Mouse (Mus musculus) heart, adult 8-10 months (tissue): ENCODE measurements around the gene Rab31. TPM values are rescaled to one million over a fixed set of nuclear protein-coding genes. Genes with fewer than 3 reads are reported as not detected.

ENCODE experiments used
- DNase-seq: peaks from one replicate; pipeline ENCODE4 v3.0.0; 2022; ENCODE audit warnings: low spot score
- total RNA-seq, 4 experiments: library from RNA; stranded (reverse); gene quantifications; 2 replicates each; pipeline ENCODE4 v1.2.4; 2022

The Rab31 gene
- total RNA-seq: 10 to 100 TPM in 3 of 4 experiments, 1 to 10 TPM in 1; 9.5 to 15.5 (median 12.9) TPM

- DNase-seq: peak; percentile 90
Measured at GRCm38 (mm10) chr17:65771951-65772934, at the start of gene Rab31. Rab31 (minus strand) TSS chr17:65772752.

DNA sequence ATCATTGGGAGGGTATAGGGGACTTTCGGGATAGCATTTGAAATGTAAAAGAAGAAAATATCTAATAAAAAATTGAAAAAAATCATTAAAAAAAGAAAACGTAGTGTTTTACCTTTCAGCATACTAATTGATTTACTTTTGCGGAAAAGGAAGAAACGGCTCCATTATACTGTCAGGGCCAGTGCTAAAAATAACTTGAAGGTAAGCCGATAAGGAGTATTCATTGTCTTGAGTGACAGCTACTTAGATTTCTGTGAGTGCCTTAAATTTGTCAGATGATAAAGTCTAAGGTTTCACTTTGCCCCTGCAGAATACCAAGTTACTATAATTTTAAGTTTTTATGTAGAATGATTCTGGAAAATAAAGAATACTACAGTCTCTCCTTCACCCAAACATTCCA lies 47.6 kb upstream of the Rab31 start:
- no peak for DNase-seq

GRCm38 (mm10) chr17:65813763-65814162 lies 41.2 kb upstream of the Rab31 start:
- no peak for DNase-seq

DNA sequence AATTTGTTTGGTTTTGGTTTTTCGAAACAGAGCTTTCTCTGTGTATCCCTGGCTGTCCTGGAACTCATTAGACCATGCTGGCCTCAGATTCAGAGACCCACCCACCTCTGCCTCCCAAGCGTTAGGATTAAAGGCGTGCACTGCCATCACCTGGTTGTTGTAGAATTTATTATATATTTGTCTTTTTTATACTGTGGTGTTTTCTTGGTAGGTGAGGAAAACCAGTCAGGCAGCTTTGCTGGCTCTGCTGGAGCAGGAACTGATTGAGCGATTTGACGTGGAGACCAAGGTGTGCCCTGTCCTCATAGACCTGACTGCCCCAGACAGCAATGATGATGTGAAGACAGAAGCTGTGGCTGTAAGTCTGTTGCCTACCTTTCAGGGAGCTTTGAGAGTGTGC lies 38.5 kb upstream of the Rab31 start:
- DNase-seq: no peak

DNA sequence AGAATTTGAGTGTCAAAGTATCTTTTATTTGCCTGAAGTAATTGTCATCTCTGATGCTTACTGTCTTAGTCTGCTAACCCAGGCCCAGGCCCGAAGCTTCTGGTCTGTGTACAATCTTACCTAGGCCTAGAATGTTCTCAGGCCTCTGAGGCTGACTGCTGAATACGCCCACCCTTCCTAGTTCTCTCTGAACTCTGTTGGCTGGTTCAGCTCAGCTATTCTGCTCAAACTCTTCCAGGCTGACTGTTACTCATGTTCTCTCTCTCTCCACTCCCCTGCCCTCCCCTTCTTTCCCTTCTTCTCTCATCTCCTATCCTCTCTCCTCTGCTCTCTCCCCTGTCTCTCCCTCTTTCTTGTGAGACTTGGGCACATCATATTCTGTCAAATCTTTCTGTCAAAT lies 33.9 kb upstream of the Rab31 start:
- DNase-seq: no peak

GRCm38 (mm10) chr17:65805966-65806365 lies 33.4 kb upstream of the Rab31 start:
- no peak for DNase-seq

- DNase-seq: no peak
Measured at GRCm38 (mm10) chr17:65802026-65802425, 29.5 kb upstream of the Rab31 start.

DNA sequence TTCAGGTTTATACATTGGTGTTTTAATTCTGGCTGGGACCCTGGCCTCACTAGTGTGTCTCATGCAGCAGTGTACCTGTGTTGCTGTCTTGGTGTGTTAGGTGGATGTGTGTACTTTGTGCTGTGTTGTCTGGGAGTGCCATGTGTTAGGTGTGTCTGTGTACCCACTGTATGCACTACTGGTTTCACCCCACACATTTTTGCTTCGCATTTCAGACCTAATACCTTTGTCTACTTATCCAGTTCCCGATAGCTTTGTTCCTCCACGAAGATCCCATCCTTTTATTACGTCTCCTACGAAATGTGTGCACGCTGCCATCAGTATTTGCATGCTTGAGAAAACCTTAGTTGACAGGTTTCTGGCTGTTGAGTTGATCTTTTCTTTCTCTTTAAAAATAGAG lies 27.9 kb upstream of the Rab31 start:
- DNase-seq: no peak

GRCm38 (mm10) chr17:65799353-65799752 lies 26.8 kb upstream of the Rab31 start:
- no peak for DNase-seq

DNA sequence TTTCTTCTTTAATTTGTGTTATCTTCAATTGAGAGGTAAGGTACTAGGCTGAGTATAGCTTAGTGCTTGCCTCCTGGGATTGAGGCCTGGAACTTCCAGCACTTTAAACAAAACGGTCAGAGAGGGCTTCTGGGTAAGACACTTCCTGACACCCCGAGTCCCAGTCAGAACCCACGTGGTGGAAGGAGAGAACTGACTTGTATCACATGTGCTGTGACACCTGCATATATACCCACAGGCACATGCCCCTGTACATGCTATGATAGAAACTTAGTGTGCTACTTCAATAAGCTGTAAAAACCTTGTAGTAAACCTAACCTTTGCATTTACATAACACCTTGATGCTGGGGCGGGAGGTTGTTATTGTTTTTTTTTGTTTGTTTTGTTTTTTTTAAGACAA lies 25.9 kb upstream of the Rab31 start:
- DNase-seq: no peak

GRCm38 (mm10) chr17:65796056-65796455 lies 23.5 kb upstream of the Rab31 start:
- DNase-seq: no peak

GRCm38 (mm10) chr17:65794096-65794850 lies 21.7 kb upstream of the Rab31 start:
- DNase-seq: no peak

GRCm38 (mm10) chr17:65793307-65793930 lies 20.9 kb upstream of the Rab31 start:
- DNase-seq: no peak

DNA sequence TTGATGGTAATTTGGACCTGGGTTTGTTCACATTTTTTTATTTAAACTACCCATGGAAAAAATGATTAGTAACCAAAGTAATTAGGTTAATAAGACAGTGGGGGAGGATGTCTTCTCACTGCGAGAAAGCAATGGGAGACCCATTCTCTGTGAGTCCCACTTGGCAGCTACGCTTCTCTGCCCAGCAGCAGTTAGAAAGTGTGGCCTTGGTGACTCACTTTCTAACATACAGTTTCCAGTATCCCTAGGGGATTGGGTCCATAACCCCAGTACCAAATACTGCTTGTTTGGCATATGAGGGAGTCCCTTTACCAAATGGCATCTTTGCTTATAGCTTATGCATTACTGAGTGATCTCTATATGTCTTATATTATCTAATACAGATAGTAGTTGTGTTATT lies 18.6 kb upstream of the Rab31 start:
- no peak for DNase-seq

DNA sequence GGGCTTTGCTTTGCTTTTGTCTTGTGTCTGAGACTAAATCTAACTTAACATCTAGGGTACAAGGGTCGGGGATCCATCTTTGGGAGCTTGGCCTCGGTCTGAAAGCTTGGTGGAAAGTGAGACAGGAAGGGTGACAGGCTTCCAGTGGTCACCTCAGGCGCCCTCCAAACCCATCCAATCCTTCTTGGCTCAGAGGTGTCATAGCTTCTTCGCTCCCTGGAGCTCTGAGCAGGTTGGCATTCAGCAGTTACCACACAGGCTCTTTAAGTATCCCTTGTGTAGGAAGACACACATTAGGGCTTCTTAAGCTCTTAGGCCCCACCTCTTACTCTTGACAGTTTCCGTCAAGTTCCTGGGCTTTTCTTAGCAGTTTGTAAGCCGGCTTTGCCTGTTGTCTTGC lies 17.0 kb upstream of the Rab31 start:
- DNase-seq: no peak

DNA sequence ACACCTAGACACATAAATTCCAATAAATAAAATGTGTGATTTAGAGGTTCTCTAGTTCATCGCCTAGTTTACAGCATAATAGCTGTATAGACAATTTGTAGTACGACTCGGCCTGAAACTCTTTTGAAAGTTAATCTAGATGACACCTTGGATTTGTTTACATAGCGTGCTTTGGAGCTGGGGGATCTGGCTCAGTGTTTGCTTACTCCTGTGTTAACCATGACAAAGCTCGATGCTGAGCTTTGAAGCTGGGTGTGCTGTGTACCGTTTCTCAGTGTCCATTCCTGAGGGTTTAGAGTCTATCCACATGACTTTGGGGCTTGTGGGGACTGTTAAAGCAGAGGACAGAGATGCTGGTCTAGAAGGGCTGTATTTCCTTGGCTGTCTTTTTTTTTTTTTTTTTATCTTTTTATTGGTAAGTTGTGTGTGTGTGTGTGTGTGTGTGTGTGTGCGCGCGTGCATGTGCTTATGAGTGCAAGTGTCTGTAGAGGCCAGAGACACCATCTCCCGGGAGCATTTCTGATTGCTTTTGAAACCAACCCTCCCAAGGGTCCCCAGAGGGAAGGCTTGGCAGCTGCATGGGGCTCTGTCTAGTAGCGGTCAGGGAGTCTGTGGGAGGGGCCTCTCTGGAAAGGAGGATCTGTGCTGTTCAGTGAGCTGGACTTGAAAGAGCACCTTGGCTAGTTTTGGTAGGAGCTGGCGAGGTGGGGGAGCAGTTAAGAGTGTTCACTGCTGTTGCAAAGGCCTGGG lies 16.2 kb upstream of the Rab31 start:
- DNase-seq: peak; percentile 75

DNA sequence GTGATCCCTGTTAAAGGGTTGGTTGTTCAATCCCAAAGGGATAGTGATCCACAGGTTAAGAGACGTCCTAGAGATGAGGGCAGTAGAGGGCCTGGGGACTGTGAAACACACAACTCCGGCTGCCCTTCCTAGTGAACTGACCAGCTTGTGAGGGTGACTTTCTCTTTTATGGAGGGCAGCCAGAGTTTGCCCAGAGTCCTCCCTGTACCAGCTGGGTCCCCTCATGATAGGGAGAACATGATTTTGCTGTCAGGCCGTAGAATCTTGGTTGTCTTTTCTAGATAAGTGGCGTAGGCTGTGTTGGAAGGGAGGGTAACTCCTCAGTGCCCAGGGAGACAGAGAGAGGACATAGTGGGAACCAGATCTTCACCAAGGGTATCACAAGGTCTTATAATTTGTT lies 14.7 kb upstream of the Rab31 start:
- DNase-seq: no peak

GRCm38 (mm10) chr17:65786225-65786624 lies 13.7 kb upstream of the Rab31 start:
- no peak for DNase-seq

DNA sequence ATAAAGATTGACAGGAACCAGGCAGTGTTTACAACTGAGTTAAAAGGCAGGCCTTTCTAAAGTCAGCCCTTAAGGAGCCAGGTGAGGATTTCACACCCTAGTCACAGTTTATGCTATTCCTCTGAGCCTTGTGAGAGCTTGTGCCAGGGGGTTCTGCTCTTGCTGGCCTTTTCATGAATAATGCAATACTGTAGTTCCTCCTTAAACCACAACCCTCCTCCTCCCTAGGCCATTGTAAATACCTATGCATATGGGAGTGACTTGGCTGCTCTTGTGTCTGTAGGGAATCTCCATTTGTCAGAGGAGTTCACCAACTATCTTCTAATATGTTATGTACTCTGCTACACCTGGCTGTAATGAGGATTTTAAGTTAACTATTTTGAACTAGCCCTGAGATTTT lies 13.2 kb upstream of the Rab31 start:
- no peak for DNase-seq

- DNase-seq: peak; percentile 48
Measured at GRCm38 (mm10) chr17:65784610-65785140, 12.1 kb upstream of the Rab31 start.
